Mouse (Mus musculus): Measurements from ENCODE around the gene Jun. TPM values are rescaled to one million over a fixed set of nuclear protein-coding genes. Genes with fewer than 3 reads are reported as not detected.

Gene Jun
- 48.0 and 48.4 TPM in 2 replicates for polyA plus RNA-seq (2012; rRNA removed)

DNA sequence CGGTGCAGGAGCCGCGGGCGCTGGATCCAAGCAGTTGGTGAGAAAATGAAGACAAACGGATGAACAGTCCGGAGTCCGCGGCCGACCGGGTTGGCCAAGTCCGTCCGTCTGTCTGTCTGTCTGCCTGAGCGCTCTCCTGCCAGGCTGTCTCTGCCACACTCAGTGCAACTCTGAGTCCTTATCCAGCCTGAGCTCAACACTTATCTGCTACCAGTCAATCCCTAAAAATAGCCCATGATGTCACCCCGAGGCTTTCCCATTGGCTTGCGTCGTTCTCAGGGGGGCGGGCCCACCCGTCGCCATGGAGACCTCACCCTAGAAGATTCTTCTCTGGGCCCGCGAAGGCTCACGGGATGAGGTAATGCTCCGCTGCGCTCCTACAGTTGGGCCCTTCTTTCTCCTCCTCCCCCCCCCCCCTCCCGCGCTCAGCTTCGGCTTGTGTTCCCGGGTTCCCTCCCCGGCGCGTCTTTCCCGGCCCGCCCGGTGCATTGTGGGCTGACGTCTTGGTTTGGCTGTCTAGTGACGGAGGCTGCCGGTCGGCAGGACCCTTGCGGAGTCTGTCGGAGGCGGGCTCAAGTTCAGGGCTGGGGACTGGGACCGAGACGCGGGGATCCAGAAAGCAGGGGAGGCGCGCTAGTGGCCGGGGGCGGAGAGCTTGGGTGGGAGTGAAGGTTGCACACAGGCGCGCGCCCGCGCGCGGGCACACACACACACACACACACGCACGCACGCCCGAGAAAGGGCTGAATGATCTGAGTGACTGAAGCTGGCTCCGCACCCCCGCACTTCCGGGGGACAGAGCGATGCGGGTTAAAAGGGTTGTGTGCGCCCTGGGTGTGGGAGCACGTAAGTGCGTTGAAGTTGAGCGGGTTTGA lies at the start of gene Jun:
Gene Jun, minus strand, starts transcription at position 198 of the 875 bp plus-strand sequence.

Other genes starting within 250 kb of the Jun start
- 0.42 and 0.87 TPM in 2 replicates for gene Eqtn, start 123.4 kb downstream of the Jun start, polyA plus RNA-seq (2012; rRNA removed)
- 12.5 and 21.1 TPM in 2 replicates for gene Mysm1, start 73.1 kb downstream of the Jun start, polyA plus RNA-seq (2012; rRNA removed)

Measured in central nervous system, embryonic 11.5 days (tissue).